Mouse (Mus musculus) neural tube, embryonic 14.5 days (tissue): Measurements from ENCODE around the gene Uhrf1bp1l. TPM values are rescaled to one million over a fixed set of nuclear protein-coding genes. Genes with fewer than 3 reads are reported as not detected.
"Not testable (repeated sequence)": the region's sequence is repeated elsewhere in the genome, so short reads cannot be mapped to it uniquely, and the experiment has no call there.

Experiments
- ATAC-seq: fragments of 200-750 bp; cut with Nextera tagmentation; 2 replicates; pipeline ENCODE4 v1.8.0; 2017; ENCODE audit warnings: low read depth, mild to moderate bottlenecking, moderate TSS enrichment, moderate library complexity
- H3K27ac ChIP-seq: fragments of 300-500 bp; sonication (generic); 2 replicates; pipeline ENCODE4 v1.5.1; 2014; ENCODE audit warnings: low read depth, mild to moderate bottlenecking, control low read depth, low read length, moderate library complexity, mixed read lengths
- H3K27me3 ChIP-seq: fragments of 300-500 bp; sonication (generic); 2 replicates; pipeline ENCODE4 v1.6.1; 2014; ENCODE audit warnings: low read length; ENCODE audit not compliant: control insufficient read depth, insufficient read depth
- H3K36me3 ChIP-seq: fragments of 300-500 bp; sonication (generic); 2 replicates; pipeline ENCODE4 v1.6.1; 2014; ENCODE audit warnings: low read length, mixed read lengths; ENCODE audit not compliant: control insufficient read depth, insufficient read depth
- H3K4me1 ChIP-seq: fragments of 300-500 bp; sonication (generic); 2 replicates; pipeline ENCODE4 v1.6.1; 2014; ENCODE audit warnings: low read length; ENCODE audit not compliant: control insufficient read depth, insufficient read depth
- H3K4me2 ChIP-seq: fragments of 300-500 bp; sonication (generic); 2 replicates; pipeline ENCODE4 v1.6.1; 2014; ENCODE audit warnings: mild to moderate bottlenecking, low read depth, low read length, control low read depth
- H3K4me3 ChIP-seq: fragments of 300-500 bp; sonication (generic); 2 replicates; pipeline ENCODE4 v1.5.1; 2014; ENCODE audit warnings: low read depth, low read length, control low read depth, mixed read lengths
- H3K9ac ChIP-seq: fragments of 300-500 bp; sonication (generic); replicated peaks from 2 replicates; pipeline ENCODE4 v1.6.1; 2014; ENCODE audit warnings: low read depth, mild to moderate bottlenecking, control low read depth, low read length, mixed read lengths
- H3K9me3 ChIP-seq: fragments of 300-500 bp; sonication (generic); 2 replicates; pipeline ENCODE4 v1.6.1; 2016; ENCODE audit warnings: low read length; ENCODE audit not compliant: control insufficient read depth
- whole genome bisulfite sequencing: fragments of 180-500 bp; shearing (Covaris S2); extraction: QIAGEN DNeasy Blood & Tissue Kit; methylation state at CpG from one replicate; pipeline ENCODE4 v1.1.7; 2014; 5-methylcytosine and 5-hydroxymethylcytosine counted together
- polyA plus RNA-seq: library from polyadenylated mRNA; unstranded; fragments of >200 nt; fragmentation: Nextera tagmentation; extraction: Ambion mirVana; gene quantifications from 2 replicates; pipeline ENCODE4 v1.2.1, GENCODE M21; 2014

Gene Uhrf1bp1l
- 42.7 and 50.4 TPM in 2 replicates for polyA plus RNA-seq

- no peaks in the 10 kb centered on the region for H3K36me3 ChIP-seq
- peak within 1 kb of the TSS; percentile 95 for H3K27ac ChIP-seq
- ATAC-seq, result peak; percentile 97
- peak within 1 kb of the TSS; percentile 93 for H3K9ac ChIP-seq
- no peaks in the 10 kb centered on the region for H3K27me3 ChIP-seq
- WGBS, result under 1% methylated on average over 79 of the region's 85 CpGs
- peak within 1 kb of the TSS; percentile 98 for H3K4me3 ChIP-seq
- peaks cover 5% of the 10 kb centered on the region for H3K4me1 ChIP-seq
- peak within 1 kb of the TSS; percentile 60 for H3K4me2 ChIP-seq
- no peaks in the 10 kb centered on the region for H3K9me3 ChIP-seq
Observed at GRCm38 (mm10) chr10:89744871-89745665, at the start of gene Uhrf1bp1l. Gene Uhrf1bp1l (plus strand): TSS chr10:89744991.

- no peaks in the 10 kb centered on the region for H3K27me3 ChIP-seq
- no peaks in the 10 kb centered on the region for H3K9me3 ChIP-seq
- no peaks in the 10 kb centered on the region for H3K4me1 ChIP-seq
- no peak overlapping the region for H3K27ac ChIP-seq
- 86% methylated on average over 20 of the region's 20 CpGs for whole genome bisulfite sequencing
- no peak overlapping the region for H3K9ac ChIP-seq
- H3K4me2 ChIP-seq, result no peak overlapping the region
- ATAC-seq, result no peak
- no peaks in the 10 kb centered on the region for H3K36me3 ChIP-seq
- no peak overlapping the region for H3K4me3 ChIP-seq
Observed at GRCm38 (mm10) chr10:89695194-89695911, 49.4 kb upstream of the Uhrf1bp1l start.

GRCm38 (mm10) chr10:89696270-89696669, 48.5 kb upstream of the Uhrf1bp1l start:
- not testable (repeated sequence) for H3K27me3 ChIP-seq, H3K4me1 ChIP-seq, H3K4me3 ChIP-seq, H3K27ac ChIP-seq, H3K36me3 ChIP-seq, H3K9ac ChIP-seq, H3K9me3 ChIP-seq, H3K4me2 ChIP-seq, ATAC-seq
- 66% methylated on average over 2 of the region's 2 CpGs for WGBS

GRCm38 (mm10) chr10:89697956-89698355, 46.8 kb upstream of the Uhrf1bp1l start:
- no peaks in the 10 kb centered on the region for H3K9me3 ChIP-seq
- no peak overlapping the region for H3K27ac ChIP-seq
- no peak overlapping the region for H3K9ac ChIP-seq
- H3K36me3 ChIP-seq, result no peaks in the 10 kb centered on the region
- H3K27me3 ChIP-seq, result no peaks in the 10 kb centered on the region
- H3K4me1 ChIP-seq, result no peaks in the 10 kb centered on the region
- no peak overlapping the region for H3K4me3 ChIP-seq
- WGBS, result 93% methylated on average over 3 of the region's 3 CpGs
- no peak for ATAC-seq
- H3K4me2 ChIP-seq, result no peak overlapping the region

GRCm38 (mm10) chr10:89703042-89703441, 41.7 kb upstream of the Uhrf1bp1l start:
- 52% methylated on average over 5 of the region's 5 CpGs for WGBS
- H3K9me3 ChIP-seq, result no peaks in the 10 kb centered on the region
- H3K36me3 ChIP-seq, result no peaks in the 10 kb centered on the region
- no peak overlapping the region for H3K4me3 ChIP-seq
- H3K4me2 ChIP-seq, result no peak overlapping the region
- H3K27me3 ChIP-seq, result no peaks in the 10 kb centered on the region
- H3K27ac ChIP-seq, result no peak overlapping the region
- no peaks in the 10 kb centered on the region for H3K4me1 ChIP-seq
- no peak for ATAC-seq
- H3K9ac ChIP-seq, result no peak overlapping the region

- H3K4me3 ChIP-seq, result no peak overlapping the region
- H3K27me3 ChIP-seq, result no peaks in the 10 kb centered on the region
- H3K4me2 ChIP-seq, result no peak overlapping the region
- no peak overlapping the region for H3K27ac ChIP-seq
- no peak for ATAC-seq
- H3K4me1 ChIP-seq, result no peaks in the 10 kb centered on the region
- H3K9ac ChIP-seq, result no peak overlapping the region
- peaks cover 4% of the 10 kb centered on the region for H3K36me3 ChIP-seq
- no peaks in the 10 kb centered on the region for H3K9me3 ChIP-seq
- WGBS, result 81% methylated on average over 3 of the region's 3 CpGs
Observed at GRCm38 (mm10) chr10:89707397-89707796, 37.4 kb upstream of the Uhrf1bp1l start.

GRCm38 (mm10) chr10:89708720-89709119, 36.1 kb upstream of the Uhrf1bp1l start:
- Histone ChIP-seq H3K4me3 (no peak overlapping the region), H3K27me3 (no peaks in the 10 kb centered on the region), H3K36me3 (peaks cover 9% of the 10 kb centered on the region), H3K9me3 (no peaks in the 10 kb centered on the region), H3K4me1 (no peaks in the 10 kb centered on the region), H3K27ac (no peak overlapping the region), H3K4me2 (no peak overlapping the region), H3K9ac (no peak overlapping the region)
- ATAC-seq, result no peak
- WGBS, result 36% methylated on average over 10 of the region's 10 CpGs

GRCm38 (mm10) chr10:89714910-89715309, 29.9 kb upstream of the Uhrf1bp1l start:
- H3K4me3 ChIP-seq, result no peak overlapping the region
- H3K36me3 ChIP-seq, result peaks cover 27% of the 10 kb centered on the region
- no peak overlapping the region for H3K9ac ChIP-seq
- 93% methylated on average over 10 of the region's 10 CpGs for WGBS
- no peaks in the 10 kb centered on the region for H3K27me3 ChIP-seq
- H3K4me1 ChIP-seq, result no peaks in the 10 kb centered on the region
- H3K27ac ChIP-seq, result no peak overlapping the region
- no peak overlapping the region for H3K4me2 ChIP-seq
- H3K9me3 ChIP-seq, result no peaks in the 10 kb centered on the region
- ATAC-seq, result no peak

GRCm38 (mm10) chr10:89720252-89720651, 24.5 kb upstream of the Uhrf1bp1l start:
- Histone ChIP-seq H3K4me2 (no peak overlapping the region), H3K4me1 (no peaks in the 10 kb centered on the region), H3K4me3 (no peak overlapping the region), H3K27me3 (no peaks in the 10 kb centered on the region), H3K27ac (no peak overlapping the region), H3K9ac (no peak overlapping the region), H3K9me3 (no peaks in the 10 kb centered on the region), H3K36me3 (peaks cover 21% of the 10 kb centered on the region; the same call in 1 of the 2 replicates)
- ATAC-seq, result no peak
